Comparison of ENCODE assay signal across 8 mouse cellular contexts in genomic region chr10:13968989-13969388, GRCm38 (mm10). TPM values are rescaled to one million over a fixed set of nuclear protein-coding genes. Genes with fewer than 3 reads are reported as not detected.
DNase-seq lines count a peak whose midpoint lies in the region; ATAC-seq and TF ChIP-seq lines count a peak whose summit lies in the region.

No protein-coding gene starts in this region.

- H3K27me3 ChIP-seq in heart, embryonic 14.5 days (ENCODE audit: control insufficient read depth, insufficient read depth, low read length): no peaks in the 10 kb centered on the region
- no peaks in the 10 kb centered on the region for H3K27me3 ChIP-seq in cerebellum, adult 2 months (ENCODE audit: control insufficient read depth, insufficient read depth, low read length)
- no peaks in the 10 kb centered on the region for H3K27me3 ChIP-seq in hindbrain, postnatal 0 days (ENCODE audit: insufficient read depth, low read length)
- H3K27me3 ChIP-seq in myocyte (ENCODE audit: control insufficient read depth, insufficient read depth, insufficient read length): no peaks in the 10 kb centered on the region

- intact Hi-C loops in heart, postnatal 25 days (cut with DNase I): loop anchor here (5.0 kb wide), 3 partner anchors 78 to 228 kb away; partner anchors contain the start of gene Aig1

- peak overlapping the region; percentile 13; the same call in 1 of the 2 replicates for H3K4me2 ChIP-seq in heart, embryonic 14.5 days (ENCODE audit: low read length)
- H3K4me2 ChIP-seq in hindbrain, postnatal 0 days (ENCODE audit: low read depth, low read length): peak overlapping the region; percentile 99
- peak overlapping the region; percentile 69 for H3K4me2 ChIP-seq in myocyte (ENCODE audit: low read depth)

- DNase-seq in heart, postnatal 25 days (ENCODE audit: low spot score): no peak
- peak; percentile 71 for DNase-seq in A20 (ENCODE audit: low read depth, low spot score)
- peak in 1 of 2 experiments; percentile 62 for DNase-seq in cerebellum, adult 2 months
- peak; percentile 72 for DNase-seq in hindbrain, postnatal 0 days (ENCODE audit: low spot score)
- DNase-seq in spleen, adult 12 weeks (ENCODE audit: low spot score): no peak
- DNase-seq in testis, postnatal 14 days (ENCODE audit: low spot score): no peak

- H3K27ac ChIP-seq in heart, embryonic 14.5 days (replicated peaks in 1 of 2; ENCODE audit: control insufficient read depth in 1 of 2, insufficient read depth in 1 of 2, low read depth in 2 of 2, low read length in 2 of 2): no peak overlapping the region
- H3K27ac ChIP-seq in cerebellum, adult 2 months (ENCODE audit: insufficient read depth, low read length): no peak overlapping the region
- H3K27ac ChIP-seq in hindbrain, postnatal 0 days: no peak overlapping the region

- peaks cover under 1 to 13% of the 10 kb centered on the region in 2 experiments for H3K4me1 ChIP-seq in heart, embryonic 14.5 days (ENCODE audit: control insufficient read depth in 2 of 2, insufficient read depth in 2 of 2, low read length in 2 of 2)
- H3K4me1 ChIP-seq in cerebellum, adult 2 months (ENCODE audit: control insufficient read depth, insufficient read depth, low read length): peaks cover 11% of the 10 kb centered on the region
- H3K4me1 ChIP-seq in hindbrain, postnatal 0 days (ENCODE audit: insufficient read depth, low read length): no peaks in the 10 kb centered on the region

- TF ChIP-seq POLR2A in cerebellum, adult 2 months (IDR thresholded peaks at IDR 0.05; ENCODE audit: borderline replicate concordance, insufficient read depth, low read length): no peak
- no peak for TF ChIP-seq POLR2A in myocyte (IDR thresholded peaks at IDR 0.05; ENCODE audit: insufficient read length, low read depth)

- no peaks in the 10 kb centered on the region for H3K9me3 ChIP-seq in heart, embryonic 14.5 days (ENCODE audit: control insufficient read depth, low read length)
- no peaks in the 10 kb centered on the region for H3K9me3 ChIP-seq in hindbrain, postnatal 0 days (ENCODE audit: low read length)

- H3K9ac ChIP-seq in heart, embryonic 14.5 days (ENCODE audit: low read length): no peak overlapping the region
- H3K9ac ChIP-seq in hindbrain, postnatal 0 days (replicated peaks; ENCODE audit: low read length): no peak overlapping the region

- H3K4me3 ChIP-seq in heart, embryonic 14.5 days (ENCODE audit: control insufficient read depth in 1 of 2, insufficient read depth in 1 of 2, low read depth in 1 of 2, low read length in 2 of 2): no peak overlapping the region
- no peak overlapping the region for H3K4me3 ChIP-seq in cerebellum, adult 2 months (replicated peaks; ENCODE audit: insufficient read depth, low read depth, low read length)
- H3K4me3 ChIP-seq in hindbrain, postnatal 0 days (ENCODE audit: low read length): peak overlapping the region; percentile 8; the same call in 1 of the 2 replicates
- H3K4me3 ChIP-seq in myocyte: peak overlapping the region; percentile 91

- peaks cover 55% of the 10 kb centered on the region for H3K79me2 ChIP-seq in myocyte (ENCODE audit: control insufficient read depth, insufficient read depth)

- TF ChIP-seq CTCF in cerebellum, adult 2 months (IDR thresholded peaks at IDR 0.05; ENCODE audit: borderline replicate concordance, insufficient read depth, low read depth, low read length): peak; percentile 43; the same call in 1 of the 2 replicates
- TF ChIP-seq CTCF in hindbrain, postnatal 0 days (IDR thresholded peaks at IDR 0.05; ENCODE audit: low read depth): peak; percentile 74

- H3K36me3 ChIP-seq in heart, embryonic 14.5 days (ENCODE audit: control insufficient read depth, insufficient read depth, low read length): no peaks in the 10 kb centered on the region
- H3K36me3 ChIP-seq in hindbrain, postnatal 0 days (ENCODE audit: insufficient read depth, low read length): no peaks in the 10 kb centered on the region
- no peaks in the 10 kb centered on the region for H3K36me3 ChIP-seq in myocyte (ENCODE audit: control insufficient read depth, insufficient read depth)

- ATAC-seq in heart, embryonic 14.5 days (ENCODE audit: insufficient number of reproducible peaks, insufficient read depth, low FRiP score, low read depth): no peak
- no peak for ATAC-seq in hindbrain, postnatal 0 days

- H3ac ChIP-seq in myocyte (ENCODE audit: control insufficient read depth, insufficient read length): no peak overlapping the region

- 24% methylated on average over 8 of the region's 8 CpGs for WGBS in heart, embryonic 14.5 days
- WGBS in cerebellum, adult 2 months: 15% methylated on average over 8 of the region's 8 CpGs
- 18% methylated on average over 8 of the region's 8 CpGs for WGBS in hindbrain, postnatal 0 days

TF ChIP-seq in myocyte, 11 proteins besides CTCF, POLR2A, EP300 and RAD21:
- TF ChIP-seq USF1 (IDR thresholded peaks at IDR 0.05; ENCODE audit: low read depth) (no peak), MAX (IDR thresholded peaks at IDR 0.05; ENCODE audit: low read depth) (no peak), REST (IDR thresholded peaks at IDR 0.05; ENCODE audit: insufficient read depth, insufficient read length) (no peak), SRF (IDR thresholded peaks at IDR 0.05; ENCODE audit: control insufficient read depth, insufficient read length, low read depth) (no peak), CEBPB (IDR thresholded peaks at IDR 0.05; ENCODE audit: insufficient read depth, poor library complexity, severe bottlenecking) (no peak), E2F4 (IDR thresholded peaks at IDR 0.05; ENCODE audit: insufficient read depth) (no peak), TCF3 (IDR thresholded peaks at IDR 0.05; ENCODE audit: insufficient read length, low read depth) (no peak), POLR2AphosphoS2 (IDR thresholded peaks at IDR 0.05; ENCODE audit: insufficient read length, low read depth) (no peak), MYOG (IDR thresholded peaks at IDR 0.05; ENCODE audit: control insufficient read depth in 1 of 3, insufficient read depth in 1 of 3, insufficient read length in 2 of 3, low read depth in 2 of 3) (no peak), MYOD1 (IDR thresholded peaks at IDR 0.05; ENCODE audit: control insufficient read depth in 1 of 3, insufficient read length in 2 of 3, low read depth in 2 of 3) (no peak), TCF12 (IDR thresholded peaks at IDR 0.05; ENCODE audit: insufficient read depth, poor library complexity, severe bottlenecking) (no peak)

RNA-seq across cellular contexts. Expression of gene Hivep2, which starts 3.1 kb away (rescaled TPM):
- 6.8 and 9.9 TPM in 2 replicates for polyA plus RNA-seq in heart, embryonic 14.5 days (2014; fragmentation: Nextera tagmentation; extraction: Ambion mirVana)
- 10 to 100 TPM; 17.8 to 28.8 TPM for total RNA-seq in heart, postnatal 25 days (2021)
- 55.2 and 60.4 TPM in 2 replicates for polyA plus RNA-seq in cerebellum, adult 2 months (2012; rRNA removed)
- total RNA-seq in hindbrain, postnatal 0 days (2014; rRNA removed): 43.5 and 45.8 TPM in 2 replicates
- polyA plus RNA-seq in hindbrain, postnatal 0 days (2015; fragmentation: Nextera tagmentation; extraction: Ambion mirVana): 11.8 and 13.6 TPM in 2 replicates
- 9.6 TPM for polyA plus RNA-seq in myocyte (2012; fragmentation: generic; extraction: Trizol)

Comparison
In these comparisons a context has a peak if more than half of its experiments do, and no peak if none do; other contexts are left out.
1. H3K4me2 ChIP-seq: peak in every context shown above with its lines; median percentile 99 in hindbrain, postnatal 0 days; 69 in myocyte; 13 in heart, embryonic 14.5 days.
2. H3K4me3 ChIP-seq: peak in hindbrain, postnatal 0 days (single experiment) and myocyte (single experiment); none in heart, embryonic 14.5 days (0 of 2) and cerebellum, adult 2 months (single experiment).
3. DNase-seq: peak in A20 (single experiment) and hindbrain, postnatal 0 days (single experiment); none in heart, postnatal 25 days (single experiment), spleen, adult 12 weeks (single experiment) and testis, postnatal 14 days (single experiment).